In genomic region chr1:135835716-135836483, GRCm38 (mm10) we compare ENCODE assay signal across 11 mouse cellular contexts. TPM values are rescaled to one million over a fixed set of nuclear protein-coding genes. Genes with fewer than 3 reads are reported as not detected.
DNase-seq lines count a peak whose midpoint lies in the region; ATAC-seq and TF ChIP-seq lines count a peak whose summit lies in the region.
"Had no signal": no experiment of that assay in that cellular context is flagged by ENCODE, and none has a peak within 500 bp of the region (broad histone marks: within the 10 kb centered on the region; RNA-seq: fewer than 3 reads in every experiment).

TSS of gene Tnnt2 (plus strand) at chr1:135836354.

- no peak within 1 kb of the TSS for H3K4me3 ChIP-seq in limb, embryonic 12.5 days (replicated peaks)
- H3K4me3 ChIP-seq in limb, embryonic 10.5 days = no peak within 1 kb of the TSS
- H3K4me3 ChIP-seq in limb, embryonic 15.5 days = 0 out of 2 replicates have a peak within 1 kb of the TSS, but pooled peaks have one; percentile 5
- no peak within 1 kb of the TSS for H3K4me3 ChIP-seq in forebrain, postnatal 0 days (ENCODE audit: low read depth, low read length)
- H3K4me3 ChIP-seq in midbrain, postnatal 0 days (ENCODE audit: low read depth, low read length) = no peak within 1 kb of the TSS

- no peaks in the 10 kb centered on the region for H3K9me3 ChIP-seq in limb, embryonic 12.5 days
- H3K9me3 ChIP-seq in limb, embryonic 10.5 days (replicated peaks) = no peaks in the 10 kb centered on the region
- H3K9me3 ChIP-seq in limb, embryonic 15.5 days = no peaks in the 10 kb centered on the region
- H3K9me3 ChIP-seq in forebrain, postnatal 0 days (ENCODE audit: low read length) = no peaks in the 10 kb centered on the region
- no peaks in the 10 kb centered on the region for H3K9me3 ChIP-seq in midbrain, postnatal 0 days (ENCODE audit: low read length)

- no peak for TF ChIP-seq CTCF in forebrain, postnatal 0 days (IDR thresholded peaks at IDR 0.05; ENCODE audit: low read depth)
- TF ChIP-seq CTCF in midbrain, postnatal 0 days (IDR thresholded peaks at IDR 0.05) = no peak

- no peak within 1 kb of the TSS for H3K4me2 ChIP-seq in limb, embryonic 12.5 days
- H3K4me2 ChIP-seq in limb, embryonic 15.5 days = no peak within 1 kb of the TSS
- H3K4me2 ChIP-seq in forebrain, postnatal 0 days (ENCODE audit: low read depth) = no peak within 1 kb of the TSS
- H3K4me2 ChIP-seq in midbrain, postnatal 0 days (ENCODE audit: low read depth, low read length, poor library complexity, severe bottlenecking) = no peak within 1 kb of the TSS

- no peak within 1 kb of the TSS for H3K9ac ChIP-seq in limb, embryonic 12.5 days (replicated peaks)
- H3K9ac ChIP-seq in limb, embryonic 15.5 days = no peak within 1 kb of the TSS
- no peak within 1 kb of the TSS for H3K9ac ChIP-seq in forebrain, postnatal 0 days
- no peak within 1 kb of the TSS for H3K9ac ChIP-seq in midbrain, postnatal 0 days (replicated peaks; ENCODE audit: low read length, poor library complexity, severe bottlenecking)

- ATAC-seq in limb, embryonic 12.5 days (ENCODE audit: insufficient number of reproducible peaks, insufficient read depth, low FRiP score, low TSS enrichment, low read depth) = no peak
- ATAC-seq in limb, embryonic 15.5 days (ENCODE audit: insufficient number of reproducible peaks, low FRiP score, low TSS enrichment, low read depth) = peak; percentile 48
- ATAC-seq in forebrain, postnatal 0 days = no peak; the same call in 1 of the 2 replicates
- no peak for ATAC-seq in midbrain, postnatal 0 days (ENCODE audit: low FRiP score)

- H3K36me3 ChIP-seq in limb, embryonic 12.5 days = no peaks in the 10 kb centered on the region
- H3K36me3 ChIP-seq in limb, embryonic 10.5 days = no peaks in the 10 kb centered on the region
- H3K36me3 ChIP-seq in limb, embryonic 15.5 days = no peaks in the 10 kb centered on the region
- no peaks in the 10 kb centered on the region for H3K36me3 ChIP-seq in forebrain, postnatal 0 days (ENCODE audit: insufficient read depth)
- no peaks in the 10 kb centered on the region for H3K36me3 ChIP-seq in midbrain, postnatal 0 days (ENCODE audit: insufficient read depth, low read length)

- 0 out of 2 replicates have a peak within 1 kb of the TSS, but pooled peaks have one; percentile 35 for H3K27ac ChIP-seq in limb, embryonic 12.5 days
- no peak within 1 kb of the TSS for H3K27ac ChIP-seq in limb, embryonic 10.5 days
- peak within 1 kb of the TSS; percentile 8; the same call in 1 of the 2 replicates for H3K27ac ChIP-seq in limb, embryonic 15.5 days
- H3K27ac ChIP-seq in forebrain, postnatal 0 days (ENCODE audit: low read depth, low read length) = no peak within 1 kb of the TSS
- no peak within 1 kb of the TSS for H3K27ac ChIP-seq in midbrain, postnatal 0 days (ENCODE audit: low read depth, low read length)

- no peaks in the 10 kb centered on the region for H3K27me3 ChIP-seq in limb, embryonic 12.5 days
- H3K27me3 ChIP-seq in limb, embryonic 10.5 days (ENCODE audit: low read depth, poor library complexity, severe bottlenecking) = 0 out of 2 replicates have a peak, but pooled peaks cover 4% of the 10 kb centered on the region
- no peaks in the 10 kb centered on the region for H3K27me3 ChIP-seq in limb, embryonic 15.5 days
- no peaks in the 10 kb centered on the region for H3K27me3 ChIP-seq in forebrain, postnatal 0 days (ENCODE audit: insufficient read depth, low read length)
- no peaks in the 10 kb centered on the region for H3K27me3 ChIP-seq in midbrain, postnatal 0 days (ENCODE audit: insufficient read depth, low read length)

- no peak for DNase-seq in limb, embryonic 10.5 days (ENCODE audit: low spot score)
- DNase-seq in embryo, embryonic 10.5 days (ENCODE audit: low spot score) = peak; percentile 45
- peak; percentile 76 to 84 for DNase-seq in heart, adult 9 months (ENCODE audit: low spot score in 2 of 2)
- no peak for DNase-seq in forebrain, postnatal 0 days
- DNase-seq in midbrain, postnatal 0 days (ENCODE audit: low spot score) = no peak
- DNase-seq in ovary, postnatal 10 days (ENCODE audit: low spot score) = no peak
- DNase-seq: kidney, postnatal 14 days; right cerebral cortex, postnatal 25 days had no signal

- WGBS in limb, embryonic 12.5 days = 38% methylated on average over 9 of the region's 9 CpGs
- 43% methylated on average over 9 of the region's 9 CpGs for WGBS in limb, embryonic 10.5 days
- 32% methylated on average over 9 of the region's 9 CpGs for WGBS in limb, embryonic 15.5 days
- WGBS in forebrain, postnatal 0 days = 52% methylated on average over 9 of the region's 9 CpGs
- 51% methylated on average over 9 of the region's 9 CpGs for WGBS in midbrain, postnatal 0 days

- H3K4me1 ChIP-seq in limb, embryonic 12.5 days (replicated peaks) = peaks cover 29% of the 10 kb centered on the region
- H3K4me1 ChIP-seq in limb, embryonic 10.5 days = peaks cover 25% of the 10 kb centered on the region
- peaks cover 18% of the 10 kb centered on the region; the same call in 1 of the 2 replicates for H3K4me1 ChIP-seq in limb, embryonic 15.5 days
- H3K4me1 ChIP-seq in forebrain, postnatal 0 days (ENCODE audit: insufficient read depth) = no peaks in the 10 kb centered on the region
- H3K4me1 ChIP-seq in midbrain, postnatal 0 days (ENCODE audit: insufficient read depth, low read length) = no peaks in the 10 kb centered on the region

RNA-seq across cellular contexts. Expression of gene Tnnt2, which starts in this region (rescaled TPM):
- 36.0 and 40.6 TPM in 2 replicates for polyA plus RNA-seq in limb, embryonic 12.5 days (2016; fragmentation: Nextera tagmentation; extraction: Ambion mirVana)
- 2.1 and 4.0 TPM in 2 replicates for polyA plus RNA-seq in limb, embryonic 10.5 days (2016; fragmentation: Nextera tagmentation; extraction: Ambion mirVana)
- polyA plus RNA-seq in limb, embryonic 15.5 days (2015; fragmentation: Nextera tagmentation; extraction: Ambion mirVana) = 87.0 and 226 TPM in 2 replicates
- 0.67 and 0.77 TPM in 2 replicates for total RNA-seq in forebrain, postnatal 0 days (2014; rRNA removed)
- polyA plus RNA-seq in forebrain, postnatal 0 days (2015; fragmentation: Nextera tagmentation; extraction: Ambion mirVana) = 0.63 and 0.89 TPM in 2 replicates
- 0.52 and 1.0 TPM in 2 replicates for total RNA-seq in midbrain, postnatal 0 days (2014; rRNA removed)
- 0.51 and 1.3 TPM in 2 replicates for polyA plus RNA-seq in midbrain, postnatal 0 days (2015; fragmentation: Nextera tagmentation; extraction: Ambion mirVana)
- total RNA-seq: megakaryocyte progenitor cell, adult 5-6 weeks had no signal

Comparison
In these comparisons a context has a peak if more than half of its experiments do, and no peak if none do; other contexts are left out.
1. H3K27ac ChIP-seq: peak in limb, embryonic 12.5 days (single experiment) and limb, embryonic 15.5 days (single experiment); none in limb, embryonic 10.5 days (single experiment), forebrain, postnatal 0 days (single experiment) and midbrain, postnatal 0 days (single experiment).
2. DNase-seq: peak in embryo, embryonic 10.5 days (single experiment) and heart, adult 9 months (2 of 2); none in limb, embryonic 10.5 days (single experiment), forebrain, postnatal 0 days (single experiment), midbrain, postnatal 0 days (single experiment) and ovary, postnatal 10 days (single experiment).